Mouse (Mus musculus) myocyte (in vitro differentiated cells): ENCODE data around the gene Pten.

Experiments used
- CEBPB ChIP-seq: IDR thresholded peaks from 2 replicates; pipeline ENCODE4 v1.6.1; 2011; ENCODE audit warnings: mild to moderate bottlenecking, moderate library complexity; ENCODE audit not compliant: poor library complexity, insufficient read depth, severe bottlenecking
- MAX ChIP-seq: IDR thresholded peaks from one replicate; pipeline ENCODE4 v1.6.1; 2011; ENCODE audit warnings: low read depth, mild to moderate bottlenecking, control low read depth
- POLR2A ChIP-seq: IDR thresholded peaks from one replicate; pipeline ENCODE4 v1.6.1; 2011; ENCODE audit warnings: low read depth, mild to moderate bottlenecking, control low read depth, moderate library complexity; ENCODE audit not compliant: insufficient read length
- REST ChIP-seq: IDR thresholded peaks from one replicate; pipeline ENCODE4 v1.6.1; 2011; ENCODE audit warnings: mild to moderate bottlenecking, control low read depth, moderate library complexity; ENCODE audit not compliant: insufficient read depth, insufficient read length
- TCF12 ChIP-seq: IDR thresholded peaks from one replicate; pipeline ENCODE4 v1.6.1; 2011; ENCODE audit warnings: mild to moderate bottlenecking, control low read depth; ENCODE audit not compliant: poor library complexity, insufficient read depth, severe bottlenecking
- TCF3 ChIP-seq: IDR thresholded peaks from one replicate; pipeline ENCODE4 v1.6.1; 2011; ENCODE audit warnings: low read depth, control low read depth; ENCODE audit not compliant: insufficient read length
- USF1 ChIP-seq: IDR thresholded peaks from one replicate; pipeline ENCODE4 v1.6.1; 2011; ENCODE audit warnings: low read depth, mild to moderate bottlenecking, control low read depth, moderate library complexity

- no peak for TF ChIP-seq POLR2A
- TF ChIP-seq TCF3: no peak
- no peak for TF ChIP-seq CEBPB
- no peak for TF ChIP-seq USF1
- no peak for TF ChIP-seq MAX
- TF ChIP-seq REST: no peak
- TF ChIP-seq TCF12: no peak
Observed at GRCm38 (mm10) chr19:32778411-32778810, 21.1 kb downstream of the Pten start.
